Mouse (Mus musculus): ENCODE data around the gene Neu1.

GRCm38 (mm10) chr17:34952378-34953040, 21.5 kb downstream of the Neu1 start:
- TF ChIP-seq CTCF (IDR thresholded peaks at IDR 0.05) = peak; percentile 94
- peak; percentile 93 for TF ChIP-seq POLR2A (IDR thresholded peaks at IDR 0.05; ENCODE audit: insufficient read depth, low read depth, low read length)
- TF ChIP-seq EP300 (IDR thresholded peaks at IDR 0.05; ENCODE audit: insufficient read depth, low read depth, low read length) = peak; percentile 64; the same call in 1 of the 2 replicates
